Mouse (Mus musculus) retina, postnatal 1 day (tissue): ENCODE data around the gene Ick.
A peak's percentile ranks its signal among the peaks of the same experiment; 100 is the strongest.
"Not testable (repeated sequence)": the region's sequence is repeated elsewhere in the genome, so short reads cannot be mapped to it uniquely, and the experiment has no call there.

Experiments used
- DNase-seq: peaks from one replicate; pipeline ENCODE4 v3.0.0-alpha.2; 2012

The Ick gene

DNA sequence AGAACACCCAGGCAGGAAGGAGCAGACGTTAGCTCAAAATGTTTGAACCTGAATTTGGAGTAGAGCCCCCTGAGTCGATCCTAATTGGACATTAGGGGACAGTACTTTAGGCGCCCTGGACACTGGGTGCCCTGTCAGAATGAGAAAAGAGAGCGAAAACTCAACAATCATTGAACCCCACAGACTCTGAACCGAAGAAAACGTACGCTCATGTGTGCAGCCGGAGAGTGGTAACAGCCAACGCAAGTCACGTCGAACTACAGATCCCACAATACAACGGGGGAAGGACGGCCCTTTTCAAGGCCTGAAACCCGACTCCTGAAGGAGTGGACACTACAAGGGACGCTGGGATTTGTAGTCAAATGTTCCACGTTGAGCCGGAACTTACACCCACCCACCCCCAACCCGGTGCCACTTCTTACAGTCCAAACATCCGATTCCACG lies at the start of gene Ick, which contains the start of gene Fbxo9:
Ick (plus strand) TSS at position 397 of the 444 bp plus-strand sequence.
Fbxo9 (minus strand) TSS at position 270 of the 444 bp plus-strand sequence.
- peak; percentile 98 for DNase-seq

- DNase-seq = no peak
These were observed 49.4 kb upstream of the Ick start for GRCm38 (mm10) chr9:78059525-78060120.

GRCm38 (mm10) chr9:78062392-78062791 lies 46.6 kb upstream of the Ick start:
- DNase-seq = no peak

DNA sequence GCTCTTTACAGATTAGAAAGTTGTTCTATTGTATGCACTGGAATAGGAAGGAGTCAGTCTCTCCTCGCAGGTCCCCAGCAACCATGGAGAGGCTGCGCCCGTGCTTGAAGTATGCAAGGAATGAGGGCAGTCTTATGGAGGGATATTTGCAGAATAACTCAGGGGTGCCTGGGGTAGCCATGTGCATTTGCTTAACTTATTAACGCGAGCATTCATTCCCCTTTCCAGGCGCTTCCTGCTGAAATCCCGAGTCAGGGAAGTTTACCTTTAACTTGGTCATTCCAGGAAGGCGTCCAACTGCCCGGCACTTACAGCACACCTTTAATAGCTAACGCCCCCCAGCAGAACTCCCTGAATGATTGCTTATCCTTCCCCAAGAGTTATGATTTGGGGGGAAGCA lies 44.9 kb upstream of the Ick start:
- no peak for DNase-seq

GRCm38 (mm10) chr9:78070496-78070895 lies 38.5 kb upstream of the Ick start:
- no peak for DNase-seq

GRCm38 (mm10) chr9:78071626-78072025 lies 37.4 kb upstream of the Ick start:
- no peak for DNase-seq

GRCm38 (mm10) chr9:78073291-78073690 lies 35.7 kb upstream of the Ick start:
- DNase-seq = not testable (repeated sequence)

DNA sequence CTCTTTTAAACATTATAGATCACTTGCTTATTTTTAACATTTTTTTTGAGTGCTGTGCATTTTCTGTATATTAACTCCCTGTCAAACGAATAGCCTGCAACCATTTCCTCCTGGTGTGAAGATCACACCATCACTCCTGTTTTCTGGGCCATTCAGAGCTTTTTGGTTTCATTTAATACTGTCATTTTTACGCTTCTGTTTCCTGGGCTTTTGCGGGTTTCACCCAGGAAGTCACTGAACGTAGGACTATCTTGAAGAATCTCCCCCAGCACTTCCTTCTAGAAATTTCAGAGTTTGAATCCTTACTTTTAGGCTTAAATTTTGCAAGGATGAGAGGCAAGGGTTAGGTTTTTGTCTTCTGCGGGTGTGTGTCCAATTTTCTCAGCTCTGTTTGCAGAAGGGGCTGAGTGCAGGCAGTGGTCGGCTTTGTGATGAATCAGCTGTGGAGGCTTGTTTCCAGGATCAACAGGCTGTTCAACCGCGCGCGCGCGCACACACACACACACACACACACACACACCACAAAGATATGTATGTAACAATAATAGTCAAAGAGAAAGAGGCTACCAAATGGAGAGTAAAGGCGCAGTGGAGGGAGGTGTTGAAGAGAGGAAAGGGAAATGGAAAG lies 35.2 kb upstream of the Ick start:
- DNase-seq = no peak

DNA sequence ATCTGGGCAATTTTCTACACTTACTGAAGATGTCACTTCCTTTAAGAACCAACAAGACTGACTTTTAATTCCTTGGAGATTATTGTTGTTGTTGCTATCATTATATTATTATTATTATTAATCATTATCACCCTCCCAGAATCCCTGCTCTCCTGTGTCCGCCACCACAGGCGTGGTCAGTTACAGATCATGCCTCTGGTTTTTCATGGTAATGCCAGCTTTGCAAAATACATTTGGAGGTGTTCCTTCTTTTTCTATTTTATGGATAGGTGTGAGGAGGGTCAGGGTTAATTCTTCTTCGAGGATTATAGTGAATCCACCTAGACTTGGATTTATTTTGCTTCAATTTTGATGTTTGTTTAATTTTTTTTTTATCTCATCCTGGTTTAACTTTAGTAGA lies 33.7 kb upstream of the Ick start:
- DNase-seq = no peak

GRCm38 (mm10) chr9:78078240-78078639 lies 30.8 kb upstream of the Ick start:
- peak; percentile 22 for DNase-seq

DNA sequence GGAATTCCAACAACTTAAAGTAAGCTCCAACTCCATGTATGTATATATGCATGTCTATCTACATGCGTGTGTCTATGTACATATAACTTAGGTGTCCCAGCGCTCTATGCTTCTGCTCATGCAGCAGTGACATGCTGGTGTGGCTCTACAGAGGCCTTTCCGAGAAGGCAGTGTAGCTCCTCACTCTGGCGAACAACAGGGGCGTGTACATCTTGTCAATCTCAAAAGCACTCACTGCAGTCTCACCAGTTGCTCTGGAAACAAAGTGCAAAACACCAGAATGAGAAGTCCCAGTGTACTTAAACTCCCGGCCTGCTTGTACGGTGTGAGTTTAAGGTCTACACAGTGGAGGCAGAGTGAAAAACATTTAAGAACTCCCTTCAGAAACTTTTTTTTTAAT lies 27.2 kb upstream of the Ick start:
- no peak for DNase-seq

GRCm38 (mm10) chr9:78084341-78084740 lies 24.7 kb upstream of the Ick start:
- DNase-seq = no peak

DNA sequence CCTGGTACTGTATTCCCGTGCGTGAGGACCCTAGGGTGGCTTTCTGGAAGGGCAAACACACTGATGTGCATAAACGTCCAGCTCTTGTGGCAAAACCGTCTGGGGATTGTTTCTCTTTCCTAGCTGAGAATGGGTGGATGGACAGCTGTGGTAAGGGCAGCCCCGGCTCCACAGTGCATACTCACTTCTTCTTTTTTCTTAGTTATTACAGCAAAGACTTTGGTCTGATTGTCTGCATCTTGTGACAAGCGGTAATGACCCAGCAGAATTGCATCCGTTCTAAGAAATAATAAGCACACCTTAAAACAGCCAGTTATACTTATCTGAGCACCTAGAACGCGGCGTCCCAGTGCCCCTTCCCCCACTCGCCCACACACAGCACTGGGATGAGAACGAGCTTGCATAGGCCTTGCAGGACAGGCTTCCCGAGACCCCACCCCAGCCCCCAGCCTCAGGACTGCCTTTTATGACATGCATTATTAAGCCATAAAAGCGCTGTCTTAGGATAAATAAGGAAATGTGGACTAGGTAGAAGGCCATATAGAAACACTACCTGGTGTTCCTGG lies 23.2 kb upstream of the Ick start:
- DNase-seq = no peak

GRCm38 (mm10) chr9:78087751-78088150 lies 21.2 kb upstream of the Ick start:
- no peak for DNase-seq

- DNase-seq = peak; percentile 55
These were observed 20.5 kb upstream of the Ick start for GRCm38 (mm10) chr9:78088521-78088920.

- DNase-seq = no peak
These were observed 20.0 kb upstream of the Ick start for GRCm38 (mm10) chr9:78088971-78089370.

- DNase-seq = no peak
These were observed 19.1 kb upstream of the Ick start for GRCm38 (mm10) chr9:78089906-78090305.

GRCm38 (mm10) chr9:78090596-78090995 lies 18.4 kb upstream of the Ick start:
- DNase-seq = no peak

GRCm38 (mm10) chr9:78095686-78096085 lies 13.3 kb upstream of the Ick start:
- no peak for DNase-seq

DNA sequence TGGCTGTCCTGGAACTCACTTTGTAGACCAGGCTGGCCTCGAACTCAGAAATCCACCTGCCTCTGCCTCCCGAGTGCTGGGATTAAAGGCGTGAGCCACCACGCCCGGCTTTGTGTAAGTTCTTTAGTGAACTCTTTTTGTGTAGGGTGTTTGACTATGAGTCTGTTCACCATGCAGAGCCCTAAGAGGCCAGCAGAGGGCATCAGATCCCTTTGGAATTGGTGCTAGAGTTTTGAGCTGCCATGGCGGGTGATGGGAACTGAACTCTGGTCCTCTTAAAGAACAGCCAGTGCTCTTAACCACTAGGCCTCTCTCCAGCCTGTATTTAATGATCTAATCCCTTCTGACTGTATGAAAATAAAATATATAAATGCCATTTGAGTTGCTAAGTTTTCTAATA lies 12.6 kb upstream of the Ick start:
- DNase-seq = no peak

DNA sequence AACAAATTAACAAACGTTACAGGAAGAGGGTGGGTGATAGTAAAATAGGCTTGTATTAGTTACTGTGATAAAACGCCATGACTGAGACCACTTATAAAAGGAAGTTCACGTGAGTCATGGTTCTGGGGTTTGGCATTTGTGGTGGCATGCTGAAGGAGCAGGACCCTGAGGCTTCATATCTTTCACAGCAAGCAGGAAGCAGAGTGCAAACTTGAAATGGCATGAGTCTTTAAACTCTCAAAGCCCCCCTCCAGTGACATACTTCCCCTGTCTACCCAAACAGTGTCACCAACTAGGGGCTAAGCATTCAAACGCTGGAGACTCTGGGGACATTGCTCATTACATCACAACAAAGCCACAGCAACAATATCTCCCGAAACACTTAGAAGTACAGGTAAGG lies 8.0 kb upstream of the Ick start:
- DNase-seq = no peak

DNA sequence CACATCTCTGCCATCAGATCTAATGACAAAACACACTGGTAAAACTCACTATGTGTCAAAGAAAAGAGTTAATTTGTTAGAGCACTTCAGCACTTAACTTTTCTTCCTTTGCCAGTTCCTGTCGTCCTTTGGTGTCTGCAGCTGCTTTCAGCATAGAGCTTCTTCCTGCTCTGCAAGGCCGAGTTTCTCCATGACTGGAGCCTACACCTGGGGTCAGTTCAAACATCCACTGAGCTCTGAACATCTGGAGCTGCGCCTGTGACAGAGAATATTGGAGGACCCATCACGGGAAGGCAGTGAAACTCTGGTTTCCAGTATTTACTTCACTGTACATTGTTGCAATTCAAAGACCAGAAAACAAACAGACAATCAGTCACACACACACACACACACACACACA lies 7.6 kb upstream of the Ick start:
- DNase-seq = no peak

GRCm38 (mm10) chr9:78103965-78104560 lies 4.9 kb upstream of the Ick start:
- DNase-seq = no peak

GRCm38 (mm10) chr9:78104973-78105372 lies 4.0 kb upstream of the Ick start:
- no peak for DNase-seq
